Mouse (Mus musculus): ENCODE measurements around the gene Nif3l1.

DNA sequence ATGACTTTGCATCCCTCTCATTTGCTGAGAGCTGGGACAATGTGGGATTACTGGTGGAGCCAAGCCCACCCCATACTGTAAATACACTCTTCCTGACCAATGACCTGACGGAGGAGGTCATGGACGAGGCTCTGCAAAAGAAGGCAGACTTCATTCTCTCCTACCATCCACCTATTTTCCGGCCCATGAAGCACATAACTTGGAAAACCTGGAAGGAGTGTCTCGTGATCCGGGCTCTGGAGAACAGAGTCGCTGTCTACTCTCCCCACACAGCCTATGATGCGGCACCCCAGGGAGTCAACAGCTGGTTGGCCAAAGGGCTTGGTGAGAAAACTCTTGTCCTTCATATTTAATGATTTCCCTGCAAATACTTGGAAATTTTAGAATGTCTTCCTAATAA is 2.8 kb downstream of the Nif3l1 start:
- no peak for TF ChIP-seq POLR2A (IDR thresholded peaks at IDR 0.05; ENCODE audit: low read depth, low read length)
- TF ChIP-seq CTCF (IDR thresholded peaks at IDR 0.05; ENCODE audit: extremely low read depth, insufficient read length, insufficient replicate concordance, low read depth, low read length), result no peak
